Mouse (Mus musculus): Measurements from ENCODE around the gene Ttc30a2. TPM values are rescaled to one million over a fixed set of nuclear protein-coding genes. Genes with fewer than 3 reads are reported as not detected.

Ttc30a2 gene
- total RNA-seq (2023) = 0.54 and 0.95 TPM in 2 replicates

GRCm38 (mm10) chr2:75977752-75978368, at the start of gene Ttc30a2:
Ttc30a2 (minus strand) TSS chr2:75978170.

GRCm38 (mm10) chr2:75981440-75982081, 3.6 kb upstream of the Ttc30a2 start, which contains the start of gene Ttc30a1:
Ttc30a1 (minus strand) TSS chr2:75981967.

GRCm38 (mm10) chr2:75938117-75939063, 39.6 kb downstream of the Ttc30a2 start, which contains the start of gene Ttc30b:
Ttc30b (minus strand) TSS chr2:75938585.

Other genes with a start within 250 kb of the Ttc30a2 start
- 105 and 117 TPM in 2 replicates for gene Agps, start 146.0 kb downstream of the Ttc30a2 start, total RNA-seq (2023)
- 1.7 TPM in 2 replicates for gene Ttc30b, start 39.6 kb downstream of the Ttc30a2 start, total RNA-seq (2023)
- gene Ttc30a1, start 3.8 kb upstream of the Ttc30a2 start, total RNA-seq (2023) = 1.0 and 1.1 TPM in 2 replicates